Mouse (Mus musculus): Measurements from ENCODE around the gene Tanc1.
A peak's percentile ranks its signal among the peaks of the same experiment; 100 is the strongest.

The Tanc1 gene

GRCm38 (mm10) chr2:59613474-59614019, 1.7 kb downstream of the Tanc1 start:
- peak; percentile 39 for DNase-seq

GRCm38 (mm10) chr2:59616890-59617289, 5.0 kb downstream of the Tanc1 start:
- no peak for DNase-seq

GRCm38 (mm10) chr2:59618996-59619395, 7.2 kb downstream of the Tanc1 start:
- no peak for DNase-seq

GRCm38 (mm10) chr2:59620601-59621000, 8.8 kb downstream of the Tanc1 start:
- no peak for DNase-seq

GRCm38 (mm10) chr2:59622514-59623139, 10.8 kb downstream of the Tanc1 start:
- DNase-seq: no peak

GRCm38 (mm10) chr2:59623858-59624257, 12.0 kb downstream of the Tanc1 start:
- DNase-seq: no peak

- DNase-seq: no peak
Measured at GRCm38 (mm10) chr2:59625416-59625815, 13.6 kb downstream of the Tanc1 start.

- no peak for DNase-seq
Measured at GRCm38 (mm10) chr2:59625927-59626326, 14.1 kb downstream of the Tanc1 start.

- DNase-seq: no peak
Measured at GRCm38 (mm10) chr2:59626422-59626821, 14.6 kb downstream of the Tanc1 start.

GRCm38 (mm10) chr2:59627502-59627901, 15.7 kb downstream of the Tanc1 start:
- DNase-seq: no peak

GRCm38 (mm10) chr2:59628057-59628901, 16.4 kb downstream of the Tanc1 start:
- peak; percentile 52 for DNase-seq

GRCm38 (mm10) chr2:59629829-59630228, 18.0 kb downstream of the Tanc1 start:
- DNase-seq: no peak

- DNase-seq: no peak
Measured at GRCm38 (mm10) chr2:59631406-59631805, 19.6 kb downstream of the Tanc1 start.

GRCm38 (mm10) chr2:59633761-59634430, 22.1 kb downstream of the Tanc1 start:
- DNase-seq: no peak

- DNase-seq: no peak
Measured at GRCm38 (mm10) chr2:59637040-59637785, 25.4 kb downstream of the Tanc1 start.

GRCm38 (mm10) chr2:59642722-59643121, 30.9 kb downstream of the Tanc1 start:
- no peak for DNase-seq

- no peak for DNase-seq
Measured at GRCm38 (mm10) chr2:59644816-59645215, 33.0 kb downstream of the Tanc1 start.

GRCm38 (mm10) chr2:59645515-59645914, 33.7 kb downstream of the Tanc1 start:
- DNase-seq: no peak

GRCm38 (mm10) chr2:59646740-59647390, 35.0 kb downstream of the Tanc1 start:
- no peak for DNase-seq

GRCm38 (mm10) chr2:59648444-59648843, 36.6 kb downstream of the Tanc1 start:
- DNase-seq: no peak

GRCm38 (mm10) chr2:59651801-59652200, 40.0 kb downstream of the Tanc1 start:
- DNase-seq: no peak

GRCm38 (mm10) chr2:59652702-59653101, 40.9 kb downstream of the Tanc1 start:
- DNase-seq: no peak
